Mouse (Mus musculus): ENCODE measurements around the gene Ddx28.

DNA sequence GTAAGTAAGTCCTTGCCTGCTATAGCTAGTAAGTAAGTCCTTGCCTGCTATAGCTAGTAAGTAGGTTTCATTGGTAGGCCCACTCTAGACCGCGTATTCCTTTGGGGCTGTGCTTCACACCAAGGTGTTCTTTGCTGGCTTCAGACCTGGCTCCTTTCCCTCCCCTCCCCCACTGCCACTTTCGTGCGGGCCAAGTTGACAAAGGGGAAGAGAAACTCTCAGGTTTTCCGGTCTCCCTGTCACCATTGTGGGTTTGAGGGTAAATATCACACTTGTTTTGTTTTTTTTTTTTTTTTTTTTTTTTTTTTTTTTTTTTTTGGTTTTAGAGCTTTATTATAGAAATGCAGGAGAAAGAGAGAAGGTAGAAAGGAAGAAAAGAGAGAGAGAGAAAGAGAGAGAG is 19.2 kb downstream of the Ddx28 start:
- no peak for TF ChIP-seq CTCF (IDR thresholded peaks at IDR 0.05; ENCODE audit: low read depth, low read length)
- TF ChIP-seq POLR2A (IDR thresholded peaks at IDR 0.05; ENCODE audit: borderline replicate concordance, low read depth, low read length): no peak
